Mouse (Mus musculus) bone marrow macrophage, adult 2 months (primary cell): Measurements from ENCODE around the gene Esrra. TPM values are rescaled to one million over a fixed set of nuclear protein-coding genes. Genes with fewer than 3 reads are reported as not detected.

ENCODE experiments used
- H3K27ac ChIP-seq: 2 replicates; pipeline ENCODE4 v1.5.1; 2012; ENCODE audit warnings: low read depth, low read length; ENCODE audit not compliant: insufficient read depth
- H3K4me1 ChIP-seq: 2 replicates; pipeline ENCODE4 v1.6.1; 2012; ENCODE audit warnings: low read length; ENCODE audit not compliant: control insufficient read depth, insufficient read depth
- H3K4me3 ChIP-seq: 2 replicates; pipeline ENCODE4 v1.5.1; 2012; ENCODE audit warnings: mild to moderate bottlenecking, low read length, moderate library complexity; ENCODE audit not compliant: insufficient read depth
- CTCF ChIP-seq: IDR thresholded peaks from 2 replicates; pipeline ENCODE4 v1.5.1; 2012; ENCODE audit warnings: low read depth, mild to moderate bottlenecking, low read length, moderate library complexity
- POLR2A ChIP-seq: IDR thresholded peaks from 2 replicates; pipeline ENCODE4 v1.6.1; 2012; ENCODE audit warnings: mild to moderate bottlenecking, low read depth, low read length, borderline replicate concordance
- polyA plus RNA-seq: library from polyadenylated mRNA; stranded (reverse); fragments of >200 nt; gene quantifications from 2 replicates; pipeline ENCODE4 v1.2.4, GENCODE M21; 2012; ENCODE audit not compliant: missing spikeins, insufficient read depth, insufficient read length

The Esrra gene
- polyA plus RNA-seq, 1 experiment, result 41.6 TPM

DNA sequence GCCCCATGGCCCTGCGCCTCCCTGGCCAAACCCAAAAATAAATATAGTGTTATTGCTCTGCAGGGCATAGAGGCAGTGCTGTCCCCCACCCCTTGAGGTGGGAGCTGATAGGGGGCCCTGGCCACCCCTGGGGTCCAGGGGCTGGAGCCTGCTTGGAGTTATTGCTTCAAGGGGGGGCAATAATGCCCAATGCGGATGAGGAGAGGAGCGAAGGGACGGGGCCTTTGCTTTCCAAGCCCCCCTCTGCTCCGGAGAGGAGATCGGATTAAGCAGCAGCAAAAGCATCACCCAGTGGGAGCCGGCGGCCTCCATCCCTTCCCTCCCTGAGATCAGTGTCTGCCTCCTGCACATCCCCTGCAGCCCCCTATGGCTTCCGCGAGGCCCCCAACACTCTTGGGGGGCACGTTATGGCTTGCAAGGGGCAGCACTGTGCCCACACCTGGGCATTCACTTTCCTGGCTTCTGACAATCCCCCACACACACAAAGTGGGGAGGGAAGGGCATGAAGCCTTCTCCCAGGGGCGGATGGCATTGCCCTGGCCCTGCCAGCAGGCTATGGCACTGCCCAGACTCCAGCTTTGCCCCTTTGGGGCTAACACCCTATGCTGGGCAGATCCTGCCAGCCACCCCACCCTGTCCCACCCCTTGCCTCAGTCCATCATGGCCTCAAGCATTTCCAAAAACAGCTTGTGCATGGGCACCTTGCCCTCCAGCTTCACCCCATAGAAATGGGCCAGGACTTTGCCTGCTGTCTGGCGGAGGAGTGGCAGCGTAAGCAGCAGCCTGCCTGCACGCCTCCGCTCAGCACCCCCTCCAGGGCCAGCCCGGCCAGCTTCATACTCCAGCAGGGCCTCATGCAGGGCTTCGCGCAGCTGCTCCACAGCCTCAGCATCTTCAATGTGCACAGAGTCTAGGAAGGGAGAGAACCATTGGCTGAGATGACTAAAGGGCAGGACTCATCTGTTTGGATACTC is 10.2 kb downstream of the Esrra start:
- H3K4me3 ChIP-seq, result peak overlapping the region; percentile 81
- peaks cover 13% of the 10 kb centered on the region for H3K4me1 ChIP-seq
- TF ChIP-seq CTCF, result no peak
- 0 out of 2 replicates have a peak, but pooled peaks have one; percentile 20 for TF ChIP-seq POLR2A
- H3K27ac ChIP-seq, result peak overlapping the region; percentile 39

DNA sequence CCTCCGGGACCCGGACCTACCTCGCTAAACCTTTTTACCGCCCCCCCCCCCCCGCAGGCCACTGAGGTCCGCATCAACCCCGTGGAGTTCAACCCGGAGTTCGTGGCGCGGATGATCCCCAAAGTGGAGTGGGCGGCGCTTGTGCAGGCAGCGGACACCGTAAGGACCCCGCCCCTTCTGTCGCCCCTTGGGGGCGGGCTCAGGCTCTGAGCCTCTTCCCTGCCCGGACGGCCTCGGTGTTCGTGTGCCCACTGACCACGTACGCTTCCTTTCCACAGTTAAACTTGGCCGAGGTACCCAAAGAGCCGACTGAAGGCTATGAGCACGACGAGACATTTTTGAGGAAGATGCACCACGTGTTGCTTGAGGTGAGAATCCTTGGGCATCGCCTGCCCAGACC is 11.3 kb downstream of the Esrra start:
- peak overlapping the region; percentile 81 for H3K4me3 ChIP-seq
- peak overlapping the region; percentile 98 for H3K27ac ChIP-seq
- H3K4me1 ChIP-seq, result peaks cover 13% of the 10 kb centered on the region

DNA sequence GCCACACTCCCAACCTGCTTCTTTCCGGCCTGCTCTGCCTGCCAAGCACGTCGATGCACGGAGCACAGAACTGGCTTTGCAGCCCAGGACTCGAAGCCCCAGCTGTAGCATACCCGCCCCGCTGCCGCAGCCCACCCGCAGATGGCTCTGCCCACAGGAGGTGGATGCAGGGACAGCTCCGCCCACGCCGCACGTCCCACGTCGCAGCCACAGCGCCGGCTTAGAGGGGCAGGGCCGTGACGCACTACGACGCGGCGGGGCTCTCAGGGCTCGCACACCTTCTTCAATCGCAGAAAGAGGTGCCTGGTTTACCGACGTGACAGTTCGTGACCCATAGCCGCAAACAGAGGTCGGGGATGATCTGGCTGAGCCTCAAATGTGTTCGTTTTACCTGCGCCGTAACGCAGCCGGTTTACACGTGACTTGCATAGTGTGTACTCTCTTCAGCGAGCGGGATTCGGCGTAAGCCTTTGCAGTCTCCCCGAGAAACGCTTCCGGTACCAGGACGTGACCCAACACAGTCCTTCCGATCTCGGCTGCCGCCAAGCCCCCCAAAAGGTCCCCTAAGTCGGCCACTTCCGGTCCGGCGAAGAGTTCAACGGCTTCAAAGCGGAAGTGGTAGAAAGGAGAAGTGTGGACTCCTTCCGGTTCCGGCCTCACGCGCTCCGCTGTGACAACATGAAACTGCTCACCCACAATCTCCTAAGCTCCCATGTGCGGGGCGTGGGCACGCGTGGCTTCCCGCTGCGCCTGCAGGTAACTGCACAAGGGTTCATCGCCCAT is 11.9 kb downstream of the Esrra start, which contains the start of the genes Trmt112 and Prdx5:
TSS of gene Trmt112 (plus strand) at position 192 of the 783 bp plus-strand sequence.
TSS of gene Prdx5 (minus strand) at position 600 of the 783 bp plus-strand sequence.
- H3K4me1 ChIP-seq, result peaks cover 13% of the 10 kb centered on the region

DNA sequence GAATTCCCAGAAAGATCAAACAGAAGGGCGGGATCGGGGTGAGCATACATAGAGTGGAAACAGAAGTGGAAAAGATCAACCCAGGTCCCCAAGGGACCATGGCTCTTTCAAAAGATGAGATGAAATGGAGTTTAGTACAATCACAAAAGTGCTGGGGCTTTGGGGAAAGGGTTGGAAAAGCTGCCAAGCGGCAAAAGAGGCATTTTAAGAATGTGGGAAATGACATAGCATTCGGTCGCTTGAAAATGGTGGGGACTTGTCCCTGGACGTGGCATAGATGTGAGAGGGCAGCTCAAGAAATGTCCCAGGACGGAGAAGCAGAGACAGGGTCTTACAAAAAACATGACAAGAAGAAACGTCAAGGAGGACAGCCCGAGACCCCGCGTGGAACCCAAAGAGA is 12.6 kb downstream of the Esrra start:
- TF ChIP-seq CTCF (no peak), POLR2A (no peak)
- H3K4me1 ChIP-seq, result peaks cover 13% of the 10 kb centered on the region
- peak overlapping the region; percentile 81 for H3K4me3 ChIP-seq

More for the DNA sequence above, 11.9 kb downstream of the Esrra start, which contains the start of the genes Trmt112 and Prdx5:
- peak within 1 kb of the TSS; percentile 98 for H3K27ac ChIP-seq
- TF ChIP-seq POLR2A, result no peak
- TF ChIP-seq CTCF, result no peak
- peak within 1 kb of the TSS; percentile 81 for H3K4me3 ChIP-seq

DNA sequence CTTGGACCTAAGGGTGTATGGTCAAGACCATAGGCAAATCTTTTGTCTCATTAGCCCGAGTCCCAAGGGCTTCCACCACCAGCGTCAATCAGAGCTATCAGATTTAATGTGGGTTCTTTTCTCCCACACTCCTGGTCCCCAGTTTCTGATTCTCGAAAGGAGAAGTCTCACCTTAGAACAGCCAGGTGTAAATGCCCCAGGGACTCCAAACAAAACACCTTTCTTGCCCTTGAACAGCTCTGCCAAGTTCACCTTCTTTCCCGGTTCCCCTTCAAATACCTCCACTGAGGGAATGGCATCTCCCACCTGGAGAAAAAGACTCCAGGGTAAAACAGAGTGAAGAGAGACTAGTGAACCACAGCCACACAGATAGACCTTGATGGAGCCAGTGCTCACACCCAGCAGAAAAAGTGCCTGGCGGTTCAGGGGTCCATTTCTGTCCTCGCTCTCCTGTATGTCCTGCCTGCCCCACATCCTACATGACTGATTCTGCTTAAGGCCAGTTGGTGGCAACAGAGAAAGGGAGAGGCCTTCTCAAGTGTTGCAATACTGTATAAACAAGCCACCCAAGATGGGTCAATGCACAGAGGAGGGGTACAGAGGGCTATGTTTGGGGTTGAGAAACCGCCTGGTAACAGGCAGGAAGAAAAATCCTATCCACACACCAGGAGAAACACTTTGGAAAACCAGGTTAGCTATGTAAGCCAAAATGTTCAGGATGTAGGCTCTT is 13.6 kb downstream of the Esrra start:
- Histone ChIP-seq H3K4me3 (peak overlapping the region; percentile 81), H3K27ac (peak overlapping the region; percentile 44), H3K4me1 (peaks cover 13% of the 10 kb centered on the region)
- no peak for TF ChIP-seq POLR2A
- TF ChIP-seq CTCF, result 0 out of 2 replicates have a peak, but pooled peaks have one; percentile 11

More for the DNA sequence above, 12.6 kb downstream of the Esrra start:
- peak overlapping the region; percentile 98 for H3K27ac ChIP-seq

DNA sequence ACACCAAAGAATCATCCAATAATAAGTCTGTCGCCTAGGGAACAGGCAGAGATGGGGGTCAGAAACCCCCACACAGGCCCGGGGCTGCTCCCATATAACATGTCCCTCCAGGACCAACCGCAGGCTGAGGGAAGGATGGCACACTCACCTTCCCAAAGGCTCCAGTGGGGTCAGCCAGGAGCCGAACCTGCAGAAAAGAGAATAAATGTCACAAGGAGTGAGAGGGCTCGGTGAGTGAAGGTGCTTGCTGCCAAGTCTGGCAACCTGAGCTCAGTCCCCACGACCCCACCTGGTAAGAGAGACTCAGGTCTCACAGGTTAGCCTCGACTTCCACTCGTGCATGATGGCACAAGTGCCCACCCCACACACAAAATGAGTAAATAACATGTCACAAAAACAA is 14.5 kb downstream of the Esrra start:
- H3K27ac ChIP-seq, result 0 out of 2 replicates have a peak overlapping the region, but pooled peaks have one; percentile 35
- H3K4me1 ChIP-seq, result peaks cover 13% of the 10 kb centered on the region
- TF ChIP-seq POLR2A (no peak), CTCF (no peak)
- no peak overlapping the region for H3K4me3 ChIP-seq

DNA sequence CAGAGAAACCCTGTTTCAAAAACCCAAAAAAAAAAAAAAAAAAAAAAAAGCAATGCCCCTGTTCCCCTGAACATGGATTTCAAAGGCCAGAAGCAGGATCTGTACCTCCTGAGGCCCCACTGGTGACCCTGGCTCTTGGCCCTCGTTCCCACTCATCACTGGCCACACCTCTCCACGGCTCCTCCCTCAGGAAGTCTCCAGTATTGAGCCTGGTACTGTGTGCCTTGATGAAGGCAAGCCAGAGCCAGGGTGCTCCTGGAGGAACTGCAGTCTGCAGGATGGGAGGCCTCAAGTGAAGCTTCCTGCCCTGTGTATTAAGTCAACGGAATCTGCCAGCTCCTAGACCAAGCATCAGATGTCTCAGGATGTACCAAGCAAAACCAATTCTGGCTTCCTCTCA is 15.4 kb downstream of the Esrra start:
- TF ChIP-seq CTCF (no peak), POLR2A (no peak)
- Histone ChIP-seq H3K4me3 (no peak overlapping the region), H3K27ac (no peak overlapping the region), H3K4me1 (peaks cover 13% of the 10 kb centered on the region)

DNA sequence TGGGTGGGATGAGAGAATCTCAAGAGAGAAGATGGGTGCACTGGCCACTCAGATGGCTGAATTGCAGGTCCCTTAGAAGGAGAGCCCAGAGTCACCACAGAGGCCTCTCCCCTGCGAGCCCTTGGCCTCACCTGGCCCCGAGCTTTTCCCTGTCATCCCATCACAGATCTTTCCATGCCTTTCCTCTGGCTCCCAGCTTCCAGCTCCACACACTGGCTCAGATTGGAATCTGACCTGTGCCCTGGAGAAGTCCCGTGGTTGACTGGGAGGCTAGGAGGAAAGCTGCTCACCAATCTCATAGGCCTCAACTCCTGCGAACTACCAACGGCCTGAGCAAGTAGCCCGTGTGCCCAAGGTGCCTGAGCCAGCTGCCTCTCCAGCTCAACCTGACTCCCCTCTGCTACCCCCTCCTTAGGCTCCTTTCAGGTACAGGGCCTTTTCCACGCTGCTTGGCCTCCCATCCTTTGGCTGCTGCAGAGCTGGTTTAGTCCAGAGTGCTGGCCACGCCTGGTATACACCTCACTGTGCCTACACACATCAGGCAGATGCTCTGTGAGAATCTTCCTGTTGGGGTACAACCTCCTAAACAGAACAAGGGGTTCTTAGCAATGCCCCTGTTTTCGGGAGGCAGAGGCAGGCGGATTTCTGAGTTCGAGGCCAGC is 16.0 kb downstream of the Esrra start:
- TF ChIP-seq CTCF (no peak), POLR2A (no peak)
- Histone ChIP-seq H3K4me3 (no peak overlapping the region), H3K27ac (no peak overlapping the region), H3K4me1 (peaks cover 13% of the 10 kb centered on the region)

DNA sequence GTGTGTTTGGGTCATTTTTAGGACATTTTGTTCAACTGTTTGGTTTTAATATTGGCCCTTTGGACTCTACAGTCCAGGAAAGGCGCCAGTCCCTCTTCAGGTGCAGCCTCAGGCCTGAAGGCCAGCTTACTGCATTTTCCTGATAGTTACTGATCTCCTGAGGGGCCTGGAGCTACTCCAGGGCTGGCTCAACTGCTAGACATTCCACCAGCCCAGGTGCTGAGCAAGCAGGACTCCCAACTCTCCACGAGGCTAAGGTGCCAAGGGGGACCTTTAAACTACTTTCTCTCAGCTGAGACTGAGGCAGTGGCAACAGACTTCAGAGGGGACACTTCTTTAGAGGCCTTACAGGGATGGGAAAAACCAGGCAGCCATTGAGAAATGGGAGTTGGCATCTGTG is 16.8 kb downstream of the Esrra start:
- TF ChIP-seq CTCF (no peak), POLR2A (no peak)
- Histone ChIP-seq H3K4me1 (peaks cover 13% of the 10 kb centered on the region), H3K27ac (no peak overlapping the region), H3K4me3 (no peak overlapping the region)
